Mouse (Mus musculus) left cerebral cortex, adult 8-10 months (tissue): ENCODE measurements around the gene Tmem87b. TPM values are rescaled to one million over a fixed set of nuclear protein-coding genes. Genes with fewer than 3 reads are reported as not detected.

ENCODE experiments used
- DNase-seq, 2 experiments: peaks; one replicate each; pipeline ENCODE4 v3.0.0; 2022; ENCODE audit warnings: low spot score in 2 of 2
- total RNA-seq, 4 experiments: library from RNA; stranded (reverse); gene quantifications; 2 replicates each; pipeline ENCODE4 v1.2.4; 2022

Gene Tmem87b
- total RNA-seq, 4 experiments from 2014 or later = 32.2 to 36.9 (median 32.9) TPM

GRCm38 (mm10) chr2:128887866-128888550 lies 70.1 kb downstream of the Tmem87b start:
- DNase-seq = no peak

GRCm38 (mm10) chr2:128890661-128891335 lies 72.9 kb downstream of the Tmem87b start:
- DNase-seq = no peak

- no peak for DNase-seq
Observed at GRCm38 (mm10) chr2:128892180-128892721, 74.3 kb downstream of the Tmem87b start.

GRCm38 (mm10) chr2:128902843-128903242 lies 84.9 kb downstream of the Tmem87b start:
- no peak for DNase-seq

- DNase-seq = no peak
Observed at GRCm38 (mm10) chr2:128903661-128904060, 85.7 kb downstream of the Tmem87b start.

Other genes with a start within 250 kb of the Tmem87b start
- not detected for gene Spdye4c, start 226.9 kb upstream of the Tmem87b start, total RNA-seq
- 10 to 100 TPM; 54.0 to 63.0 (median 60.2) TPM for gene Anapc1, start 130.7 kb upstream of the Tmem87b start, total RNA-seq
- gene Mertk, start 119.2 kb upstream of the Tmem87b start, total RNA-seq = 10 to 100 TPM; 25.1 to 32.9 (median 29.1) TPM
- gene Fbln7, start 44.9 kb downstream of the Tmem87b start, total RNA-seq = 1 to 10 TPM; 1.7 to 3.0 (median 2.5) TPM
- gene Zc3h8, start 126.0 kb downstream of the Tmem87b start, total RNA-seq = 1 to 10 TPM; 3.9 to 7.5 (median 6.1) TPM
- gene Zc3h6, start 149.3 kb downstream of the Tmem87b start, total RNA-seq = 10 to 100 TPM; 18.4 to 22.0 (median 19.5) TPM
- gene Gm10762, start 149.6 kb downstream of the Tmem87b start, total RNA-seq = 1 to 10 TPM; 3.3 to 5.3 (median 4.6) TPM
- gene Vinac1, start 230.1 kb downstream of the Tmem87b start, total RNA-seq = under 1 TPM; 0.21 to 0.36 (median 0.22) TPM
- 10 to 100 TPM; 61.6 to 69.8 (median 63.3) TPM for gene Ttl, start 247.8 kb downstream of the Tmem87b start, total RNA-seq